Mouse (Mus musculus) gastrocnemius, postnatal 25 days (tissue): ENCODE data around the gene Trim37. TPM values are rescaled to one million over a fixed set of nuclear protein-coding genes. Genes with fewer than 3 reads are reported as not detected.

Experiments
- DNase-seq: peaks from one replicate; pipeline ENCODE4 v3.0.0; 2022
- long read RNA-seq, 2 experiments: library from polyadenylated mRNA; stranded (forward); transcript quantifications; one replicate each; pipeline ENCODE4 v2.0.0; 2021
- total RNA-seq, 2 experiments: library from RNA; stranded (reverse); gene quantifications; 1 replicate in 1 of 2; 2 replicates in 1 of 2; pipeline ENCODE4 v1.2.3; 2021

Gene Trim37
- 1 to 10 TPM; 2.7 to 3.6 TPM for total RNA-seq
- long read RNA-seq, experiment 1, full-length matches to known transcripts = 1 of 8 reads
- long read RNA-seq, experiment 1, partial matches to known transcripts = 6 of 8 reads
- long read RNA-seq, experiment 1, other reads (novel, unspliced or antisense) = 1 of 8 reads
- long read RNA-seq, experiment 2, full-length matches to known transcripts = 3 of 5 reads
- long read RNA-seq, experiment 2, partial matches to known transcripts = 0 of 5 reads
- long read RNA-seq, experiment 2, other reads (novel, unspliced or antisense) = 2 of 5 reads

DNA sequence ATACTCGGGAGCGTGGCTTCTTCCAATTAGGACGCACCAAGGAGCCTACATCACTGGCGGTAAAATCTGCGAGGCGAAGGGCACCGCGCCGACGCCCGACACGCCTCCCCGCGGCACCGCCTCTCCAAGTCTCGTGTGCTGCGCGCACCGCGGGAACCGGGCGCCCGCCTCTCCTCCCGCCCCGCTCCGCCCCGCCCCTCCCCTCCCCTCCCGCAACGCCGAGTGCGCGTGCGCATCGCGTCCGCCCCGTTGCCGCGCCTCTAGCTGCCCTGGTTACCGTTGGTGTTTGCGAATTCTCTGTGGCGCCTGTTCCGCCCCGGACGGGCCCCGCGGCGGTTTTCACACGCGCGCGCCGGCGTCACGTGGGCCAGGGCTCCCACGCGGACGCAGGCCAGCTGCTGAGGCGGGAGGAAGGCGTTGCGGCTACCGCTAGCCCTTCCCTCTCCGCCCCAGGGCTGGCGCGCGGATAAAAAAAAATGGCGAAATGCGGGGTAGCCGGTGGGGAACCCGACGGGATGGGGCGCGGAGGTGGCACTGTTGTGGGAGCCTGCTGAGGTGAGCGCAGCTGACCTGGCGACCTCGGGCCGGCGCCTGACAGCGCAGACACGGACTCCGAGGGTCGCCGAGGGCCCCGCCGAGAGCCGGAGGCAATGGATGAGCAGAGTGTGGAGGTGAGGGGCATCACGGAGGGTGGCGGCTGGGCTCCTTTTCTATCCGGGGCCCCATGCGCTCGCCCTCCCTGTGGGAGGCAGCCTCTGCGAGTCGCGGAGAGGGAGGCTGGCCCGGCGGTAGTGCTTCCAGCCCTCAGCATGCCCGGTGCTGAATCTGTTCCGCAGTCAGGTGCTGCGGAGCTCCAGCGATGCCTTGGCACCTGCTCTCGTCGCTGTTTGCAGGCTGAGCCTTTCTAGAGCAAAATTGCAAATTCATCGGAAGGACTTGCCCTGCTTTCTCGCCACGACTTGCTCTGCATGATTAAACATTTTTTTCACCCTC, at the start of gene Trim37:
Gene Trim37, plus strand, starts transcription at position 254 of the 993 bp plus-strand sequence.
- peak; percentile 90 for DNase-seq

DNA sequence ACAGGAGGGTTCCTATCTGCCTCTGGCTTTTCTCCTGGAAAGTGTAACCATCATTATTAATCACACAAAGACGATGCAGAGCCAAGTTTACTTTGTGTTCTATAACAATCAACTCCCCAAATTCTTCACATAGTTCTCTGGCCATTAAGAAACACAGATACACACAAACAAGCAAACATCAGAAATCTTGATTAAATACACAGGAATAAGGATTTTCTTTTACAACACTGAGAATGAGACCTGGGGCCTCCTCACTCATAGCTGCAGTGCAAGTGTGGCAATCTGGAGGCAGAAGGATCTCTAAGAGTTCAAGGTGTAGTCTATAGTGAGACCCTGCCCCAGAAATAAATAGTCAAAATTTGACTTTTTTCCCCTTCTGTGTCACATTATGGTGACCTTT, 43.2 kb upstream of the Trim37 start:
- DNase-seq = no peak

DNA sequence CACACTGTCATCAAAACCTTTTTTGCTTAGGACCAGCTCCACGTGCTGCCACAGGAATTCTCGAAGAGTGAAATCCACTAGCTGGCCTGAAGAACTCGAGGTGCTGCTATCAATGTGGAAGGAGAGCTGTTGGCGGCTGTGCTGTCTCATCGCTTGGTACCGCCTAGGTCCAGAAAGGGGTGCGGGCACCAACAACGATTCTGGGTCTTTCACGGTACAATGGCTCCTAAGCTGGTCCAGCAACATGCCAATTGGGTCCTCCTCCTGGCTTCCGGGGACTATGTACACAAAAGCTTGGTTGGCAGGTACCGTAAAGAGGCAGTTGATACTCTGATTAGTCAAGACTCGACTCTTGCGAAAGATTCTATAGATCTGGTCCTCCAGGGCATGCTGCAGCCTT, 41.4 kb upstream of the Trim37 start:
- DNase-seq = no peak

DNA sequence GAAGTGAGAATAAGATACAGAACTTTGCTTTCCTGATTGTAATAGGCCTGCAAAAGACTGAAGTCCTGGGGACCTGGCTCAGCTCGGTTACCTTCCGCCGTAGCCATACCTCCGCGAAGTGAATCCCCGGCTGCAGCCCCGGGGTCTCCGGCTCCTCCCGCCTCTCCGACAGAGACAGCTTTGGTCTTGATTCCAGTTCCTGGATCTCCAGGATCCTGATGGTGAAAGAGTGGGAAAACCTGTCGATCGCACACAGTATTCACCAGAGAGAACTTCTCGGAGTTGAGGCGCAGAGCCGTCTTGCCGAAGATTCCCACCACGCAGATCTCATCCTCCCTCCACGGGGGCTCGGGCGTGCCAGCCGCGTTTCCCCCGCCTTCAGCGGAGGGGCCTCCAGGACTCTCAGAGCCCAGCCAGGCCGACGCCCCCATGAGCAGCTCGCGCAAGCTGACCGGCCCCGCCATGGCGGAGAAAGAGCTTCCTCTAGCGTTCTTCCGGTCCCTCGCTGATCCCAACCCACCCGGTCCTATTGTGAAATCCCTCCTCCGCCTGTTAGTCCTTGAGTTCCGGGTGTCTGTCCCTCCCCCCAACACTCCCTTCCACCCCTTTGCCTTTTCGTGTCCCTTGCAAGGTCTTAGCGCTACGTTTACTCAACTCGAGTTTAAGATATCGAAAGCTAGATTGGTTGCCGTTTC, 40.4 kb upstream of the Trim37 start, which contains the start of gene Smg8:
Gene Smg8, minus strand, starts transcription at position 485 of the 695 bp plus-strand sequence.
- DNase-seq = peak; percentile 74

DNA sequence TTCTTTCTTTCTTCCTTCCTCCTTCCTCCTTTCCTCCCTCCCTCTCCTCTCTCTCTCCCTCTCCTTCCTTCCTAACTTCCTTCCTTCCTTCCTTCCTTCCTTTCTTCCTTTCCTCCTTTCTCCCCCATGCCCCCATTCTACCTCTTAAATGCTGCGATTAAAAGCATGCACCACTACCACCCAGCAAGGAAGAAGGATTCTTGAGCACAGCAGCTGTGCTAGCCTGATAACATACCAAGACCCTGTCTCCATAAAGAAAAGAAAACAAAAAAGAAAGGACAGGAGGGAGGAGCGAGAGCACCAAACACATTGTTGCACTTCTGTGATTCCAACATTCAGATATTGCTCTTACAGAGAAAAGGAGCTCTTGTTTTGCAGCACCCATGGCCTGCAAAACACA, 39.7 kb upstream of the Trim37 start:
- no peak for DNase-seq

DNA sequence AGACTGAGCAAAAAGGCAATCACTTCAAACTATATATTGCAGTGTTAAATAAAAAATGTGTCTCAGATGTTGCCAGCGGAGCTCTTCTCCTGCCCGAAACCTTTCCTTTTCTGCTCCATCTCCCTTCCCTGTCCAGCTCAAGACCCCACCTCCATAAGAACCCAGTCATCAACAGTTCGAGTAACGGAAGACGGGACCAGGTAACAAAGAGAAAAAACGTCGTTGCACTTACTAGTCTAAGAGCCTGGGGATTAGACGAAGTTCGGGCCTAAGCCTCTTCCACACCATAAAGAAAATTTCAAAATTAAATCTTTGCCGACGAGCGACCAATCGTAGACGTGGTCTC, 18.5 kb upstream of the Trim37 start, which contains the start of gene Prr11:
Gene Prr11, minus strand, starts transcription at position 300 of the 346 bp plus-strand sequence.
- DNase-seq = no peak

DNA sequence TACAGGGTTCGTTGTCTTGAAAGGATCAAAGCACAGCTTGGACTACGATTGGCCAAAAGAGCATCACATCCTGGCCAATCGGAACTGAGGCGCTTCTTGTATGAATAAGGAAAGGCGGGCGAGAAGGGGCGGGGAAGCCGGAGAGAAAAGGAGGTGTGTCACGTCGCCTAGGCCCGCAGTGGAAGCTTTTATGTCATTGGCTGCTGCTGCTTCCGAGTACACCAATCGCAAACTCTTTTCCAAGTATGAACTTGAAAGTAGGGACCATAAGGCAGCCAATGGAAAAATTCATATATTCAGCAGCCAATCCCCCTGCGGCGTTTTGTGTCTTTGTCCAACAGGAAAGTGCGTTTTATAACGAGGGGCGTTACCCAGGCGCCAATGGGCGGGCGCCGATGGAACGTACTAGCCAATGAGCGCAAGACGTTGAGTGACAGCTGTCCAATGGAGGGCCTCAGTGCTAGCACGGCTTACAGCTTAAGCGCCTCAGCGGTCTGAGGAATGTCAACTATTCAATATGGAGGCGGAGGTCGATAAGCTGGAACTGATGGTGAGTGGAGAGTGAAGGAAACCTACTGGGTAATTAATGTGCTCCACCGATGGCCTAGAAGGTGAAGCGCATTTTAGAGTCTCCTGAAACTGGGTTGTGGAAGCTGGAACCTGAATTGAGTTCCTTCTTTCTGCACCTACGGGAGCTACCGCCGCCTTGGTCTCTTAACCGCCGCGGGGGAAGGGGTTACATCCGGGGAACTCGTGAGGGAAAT, 17.9 kb upstream of the Trim37 start, which contains the start of gene Ska2:
Gene Ska2, plus strand, starts transcription at position 480 of the 764 bp plus-strand sequence.
- DNase-seq = peak; percentile 98

DNA sequence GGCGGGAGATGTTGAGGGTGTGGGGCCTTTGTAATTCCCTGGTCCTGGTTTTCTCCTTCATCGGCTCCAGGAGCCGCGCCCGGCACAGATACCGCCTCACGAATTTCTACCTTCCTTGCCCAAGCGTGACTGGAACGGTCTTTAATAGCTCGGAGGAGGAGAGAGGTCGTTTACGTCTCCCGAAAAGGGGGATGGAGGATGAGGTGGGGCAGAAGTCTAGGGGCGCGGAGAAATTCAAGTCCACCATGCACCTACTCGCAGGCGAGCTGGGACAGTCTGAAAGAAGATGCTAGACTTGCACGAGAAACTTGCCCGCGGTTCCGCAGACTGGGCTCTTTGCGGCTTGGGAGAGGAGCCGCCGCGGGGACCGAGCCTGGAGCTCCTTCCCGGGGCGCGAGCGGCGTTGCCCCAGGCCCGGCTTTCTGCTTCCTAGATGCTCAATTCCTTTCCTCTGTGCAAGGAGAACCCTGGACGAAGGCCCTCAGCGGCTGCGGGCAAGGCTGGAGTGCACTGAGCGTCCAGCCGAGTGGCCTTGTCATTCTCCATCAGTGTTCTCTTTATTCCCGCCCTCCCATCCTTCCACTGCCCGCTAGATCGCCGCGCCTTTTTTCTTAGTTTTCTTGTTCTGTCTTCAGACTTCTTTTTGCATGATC, 17.2 kb upstream of the Trim37 start:
- DNase-seq = no peak

DNA sequence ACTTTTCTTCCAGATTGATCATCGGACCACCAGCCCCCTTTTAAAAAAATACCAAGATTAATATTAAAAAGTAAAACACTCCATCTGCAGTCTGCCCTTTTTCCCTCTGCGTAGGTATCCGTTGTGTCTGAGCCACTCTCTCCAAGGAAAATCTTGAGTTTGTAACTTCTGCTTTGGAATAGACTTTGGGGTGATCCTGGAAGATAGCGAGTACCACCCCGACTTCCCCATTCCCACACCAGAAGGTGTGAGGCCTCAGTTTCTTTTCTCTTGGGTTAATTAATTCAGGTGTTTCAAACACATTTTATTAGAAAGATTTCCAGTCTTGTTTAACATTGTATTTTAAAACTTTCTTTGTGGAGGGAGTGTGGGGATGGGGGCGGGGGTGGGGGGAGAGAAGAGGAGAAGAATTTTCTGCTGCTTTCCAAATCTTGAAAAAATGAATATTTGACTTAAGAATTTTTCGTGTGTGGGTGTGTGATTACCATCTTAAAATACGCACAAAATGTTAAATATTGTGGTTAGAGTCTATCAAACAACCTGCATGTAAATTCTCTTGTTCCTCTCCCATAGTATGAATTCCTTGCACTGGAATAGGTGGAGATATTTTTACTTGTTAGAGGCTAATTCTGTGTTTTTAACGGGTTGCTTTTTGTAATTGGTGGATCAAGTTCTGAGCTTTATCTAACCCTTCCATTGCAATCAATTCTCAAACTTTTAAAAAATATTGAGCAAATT, 16.5 kb upstream of the Trim37 start:
- no peak for DNase-seq

DNA sequence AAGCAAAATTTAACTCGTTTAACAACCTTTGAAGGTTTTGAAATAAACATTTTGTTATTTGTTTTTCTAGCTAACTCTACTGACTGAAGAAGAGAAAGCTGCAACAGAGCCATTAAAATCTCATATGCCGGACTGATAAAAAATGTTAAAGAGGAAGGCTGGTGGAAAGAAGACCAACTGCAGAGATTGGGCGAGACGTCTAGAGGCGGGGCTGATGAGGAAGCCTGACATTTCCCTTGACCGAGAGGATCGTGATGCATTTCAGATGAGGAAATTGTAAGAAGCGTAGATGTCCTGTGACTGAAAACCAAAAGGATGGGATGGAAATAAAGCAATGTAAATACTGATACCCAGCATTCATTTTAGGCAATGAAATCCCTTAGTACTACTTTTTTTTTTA, 5.0 kb upstream of the Trim37 start:
- no peak for DNase-seq

DNA sequence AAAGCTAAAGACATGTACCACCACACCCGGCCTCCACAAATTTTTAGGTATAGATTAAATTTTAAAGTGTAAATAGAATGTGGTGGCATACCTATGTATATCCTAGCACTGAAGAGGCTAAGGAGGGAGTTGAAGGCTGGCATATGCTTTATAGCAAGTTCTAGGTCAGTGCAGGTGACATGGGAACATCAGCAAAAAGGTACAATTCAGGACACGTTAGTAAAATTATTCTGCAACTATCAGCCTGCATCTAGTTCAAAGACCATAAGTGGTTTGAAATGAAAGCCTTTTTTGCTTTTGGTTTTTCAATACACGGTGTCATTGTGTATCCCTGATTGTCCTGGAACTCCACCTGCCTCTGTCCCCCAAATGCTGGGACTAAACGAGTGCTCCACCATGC, 1.3 kb upstream of the Trim37 start:
- DNase-seq = no peak

DNA sequence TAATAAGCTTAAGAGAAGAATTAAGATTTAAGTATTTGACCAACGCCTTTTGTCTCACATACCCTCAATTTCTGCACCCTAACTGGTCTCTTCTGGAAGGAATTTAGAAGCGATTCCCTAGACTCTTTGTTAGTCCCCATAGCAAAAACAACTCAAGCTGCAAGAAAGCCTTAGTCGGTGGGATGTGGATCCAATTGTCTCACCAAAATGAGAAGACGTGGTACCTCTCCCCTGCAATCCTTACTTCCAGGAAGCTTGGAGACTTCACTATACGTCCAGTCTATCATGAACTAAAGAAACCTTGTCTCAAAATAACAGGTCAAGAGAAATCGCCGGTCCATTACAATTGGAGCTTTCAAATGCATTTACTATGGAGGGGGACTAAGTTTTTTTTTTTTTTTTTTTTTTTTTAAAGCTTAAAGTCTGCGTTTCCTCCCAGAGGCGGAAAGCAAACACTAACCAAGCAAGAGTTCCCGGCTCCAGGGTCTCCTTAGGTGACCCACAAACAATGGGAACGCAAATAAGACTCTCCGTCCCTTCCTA, 525 bp upstream of the Trim37 start:
- no peak for DNase-seq

DNA sequence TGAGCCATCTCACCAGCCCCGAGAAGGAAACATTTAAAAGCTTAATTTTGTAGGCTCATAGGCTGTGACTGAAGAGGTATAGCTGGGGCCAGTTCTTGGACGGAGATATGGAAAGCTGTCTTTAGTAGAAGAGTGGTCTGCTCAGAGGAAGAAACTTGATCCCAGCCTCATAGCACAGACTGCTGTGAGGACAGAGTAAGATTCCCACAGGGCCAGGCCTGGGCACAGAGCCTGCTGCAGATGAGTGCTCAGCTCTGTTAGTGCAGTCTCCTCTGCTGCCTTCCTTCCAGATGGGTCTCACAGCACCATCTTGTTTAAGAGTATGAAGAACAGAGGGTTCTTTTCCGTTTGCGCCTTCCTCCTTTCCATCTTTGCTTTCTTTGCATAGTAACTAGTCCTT, 9.4 kb downstream of the Trim37 start:
- DNase-seq = no peak

DNA sequence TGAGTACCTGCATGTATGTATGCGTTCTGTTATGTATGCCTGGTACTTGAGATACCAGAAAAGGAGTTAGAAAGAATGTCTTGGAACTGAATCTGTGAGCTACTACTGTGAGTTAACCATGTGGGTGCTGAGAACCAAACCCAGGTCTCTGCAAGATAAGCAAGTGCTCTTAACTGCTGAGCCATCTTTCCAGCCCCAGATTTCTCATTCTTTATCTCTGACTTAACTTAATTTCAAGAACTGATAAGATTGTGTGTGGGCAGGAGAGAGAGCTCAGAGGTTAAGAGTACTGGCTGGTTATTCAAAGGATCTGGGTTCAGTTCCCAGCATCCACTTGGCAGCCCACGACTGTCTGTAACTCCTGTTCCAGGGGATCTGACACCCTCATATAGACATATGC, 31.1 kb downstream of the Trim37 start:
- DNase-seq = no peak

DNA sequence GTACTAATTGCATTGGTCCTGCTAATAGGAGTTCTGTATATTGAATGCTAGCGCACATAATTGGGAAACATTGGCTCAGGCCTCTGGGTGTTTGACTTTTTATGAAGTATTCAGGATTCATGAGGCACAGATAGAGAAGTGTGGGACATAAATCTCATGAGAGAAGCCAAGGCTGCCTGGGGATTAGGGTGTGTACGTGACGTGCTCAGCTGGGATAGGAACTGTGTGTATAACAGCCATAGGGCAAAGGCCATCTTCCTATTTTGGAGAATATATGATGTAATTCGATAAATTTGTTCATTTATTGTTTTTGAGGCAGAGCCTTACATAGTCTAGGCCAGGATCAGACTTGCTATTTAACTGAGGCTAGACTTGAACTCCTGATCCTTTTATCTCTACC, 35.8 kb downstream of the Trim37 start:
- DNase-seq = no peak

DNA sequence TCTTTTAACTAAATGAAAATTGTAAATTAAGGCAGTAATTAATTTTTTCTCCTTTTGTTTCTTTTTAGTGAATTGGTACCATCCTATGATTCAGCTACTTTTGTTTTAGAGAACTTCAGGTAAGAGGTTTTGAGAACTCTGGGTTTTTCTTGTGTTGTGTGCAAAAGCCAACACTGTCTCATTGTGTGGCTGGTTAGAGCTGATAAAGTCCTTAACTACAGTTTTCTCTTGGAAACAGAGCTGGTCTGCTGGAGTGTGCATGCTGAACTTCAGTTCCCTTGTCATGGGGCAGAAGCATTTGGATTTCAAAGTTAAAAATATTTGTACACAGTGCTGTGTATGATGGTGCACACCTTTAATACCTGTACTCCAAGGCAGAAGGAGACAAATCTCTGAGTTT, 36.9 kb downstream of the Trim37 start:
- no peak for DNase-seq

DNA sequence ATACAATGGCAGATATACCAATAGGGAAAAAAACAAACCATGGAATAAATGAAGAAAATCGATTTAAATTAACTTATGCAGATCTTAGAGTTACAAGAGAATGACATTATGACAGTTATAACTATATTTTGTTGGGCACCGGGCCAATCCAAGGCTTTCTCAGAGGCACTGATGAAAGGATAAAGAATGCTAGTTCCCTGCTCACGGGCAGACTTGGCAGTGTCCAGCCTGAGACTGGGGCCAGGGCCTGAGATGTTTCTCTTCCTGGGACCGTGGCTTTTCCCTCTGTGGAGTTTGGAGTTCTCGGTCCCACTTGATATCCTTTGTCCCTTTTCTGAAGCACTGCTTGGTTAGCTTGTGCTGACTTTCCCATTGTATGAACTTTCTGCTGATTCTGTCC, 46.7 kb downstream of the Trim37 start:
- DNase-seq = no peak

DNA sequence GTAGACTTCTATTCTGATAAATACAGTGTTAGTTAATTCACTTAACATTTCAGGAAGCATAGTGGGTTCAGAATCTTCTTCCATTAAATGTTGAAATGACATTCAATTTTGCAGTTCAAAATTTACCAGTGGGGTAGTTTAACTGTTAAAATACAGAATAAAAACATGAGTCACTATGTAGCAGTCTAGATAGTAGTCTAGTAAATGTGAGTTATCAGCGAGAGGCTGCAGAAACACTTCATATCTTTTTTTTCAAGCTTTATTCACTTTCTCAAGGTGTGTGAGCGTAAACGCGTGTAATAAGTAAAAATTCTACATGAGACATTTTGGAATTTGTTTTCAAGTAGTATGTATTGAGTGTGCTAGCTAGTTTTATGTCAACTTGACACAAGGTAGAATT, 48.2 kb downstream of the Trim37 start:
- no peak for DNase-seq

DNA sequence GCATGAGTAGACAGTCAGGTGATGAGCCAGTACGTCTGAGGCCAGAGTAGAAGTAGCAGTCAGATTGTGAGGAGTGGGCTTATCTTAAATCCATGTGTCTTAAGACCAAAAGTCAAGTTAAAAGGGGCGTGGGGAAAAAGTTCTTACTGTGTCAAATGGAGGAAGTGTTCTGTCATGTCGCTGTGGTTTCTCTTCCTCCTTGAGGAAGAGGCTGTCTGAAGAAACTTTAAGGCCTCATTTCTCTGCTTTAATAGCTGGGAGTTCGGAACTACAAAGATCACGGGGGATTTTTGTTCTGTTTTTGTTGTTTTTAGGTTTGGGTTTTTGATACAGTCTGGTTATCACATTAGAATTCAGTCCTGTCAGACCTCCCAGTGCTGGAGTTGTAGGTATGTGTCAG, 85.4 kb downstream of the Trim37 start:
- DNase-seq = no peak

DNA sequence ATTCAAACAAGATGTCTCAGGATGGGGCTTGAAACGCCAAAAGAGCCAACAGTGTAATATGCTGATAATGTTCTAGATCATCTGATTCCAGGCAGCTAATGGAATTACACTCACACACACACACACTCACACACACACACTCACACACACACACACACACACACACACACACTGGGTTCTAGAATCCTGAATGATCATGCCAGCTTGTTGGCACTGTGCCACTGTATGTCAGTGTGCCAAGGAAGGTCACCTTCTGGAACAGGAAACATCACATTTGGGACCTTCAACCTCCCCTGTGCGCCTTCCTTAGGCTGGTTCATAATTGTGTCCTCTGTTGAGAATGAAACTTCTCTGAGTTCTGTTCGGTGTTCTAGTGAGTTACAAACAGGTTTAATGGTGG, 95.8 kb downstream of the Trim37 start:
- no peak for DNase-seq
